Mouse (Mus musculus): Measurements from ENCODE around the gene Fbln2. TPM values are rescaled to one million over a fixed set of nuclear protein-coding genes. Genes with fewer than 3 reads are reported as not detected.

Fbln2 gene
- total and polyA plus RNA-seq, 3 experiments: 0.81 TPM; not detected in 2

- Histone ChIP-seq H3K9ac (ENCODE audit: insufficient read depth, low read depth) (no peak overlapping the region), H3K4me2 (ENCODE audit: insufficient read depth, low read depth, poor library complexity, severe bottlenecking) (no peak overlapping the region), H3K27me3 (replicated peaks) (peaks cover 91% of the 10 kb centered on the region), H3K4me3 (replicated peaks in 1 of 3; ENCODE audit: low read depth in 2 of 3, low read length in 2 of 3, poor library complexity in 1 of 3) (no peak overlapping the region), H3K4me1 (ENCODE audit: control insufficient read depth in 1 of 2, insufficient read depth in 2 of 2) (no peaks in the 10 kb centered on the region), H3K79me2 (replicated peaks; ENCODE audit: control insufficient read depth, extremely low read depth, insufficient read depth, poor library complexity, severe bottlenecking) (no peaks in the 10 kb centered on the region), H3K27ac (ENCODE audit: insufficient read depth, low read depth) (no peak overlapping the region), H3K9me3 (replicated peaks; ENCODE audit: low read length) (no peaks in the 10 kb centered on the region), H3K36me3 (replicated peaks in 1 of 2; ENCODE audit: control insufficient read depth in 1 of 2, insufficient read depth in 1 of 2, low read length in 1 of 2) (no peaks in the 10 kb centered on the region)
- in situ Hi-C loops (cut with MboI; ENCODE audit: low pct_ligation_motif_present, low pct_unique_long_range_greater_than_20kb, low sequenced_read_pairs): no loop called here
- dilution Hi-C loops (cut with MboI; ENCODE audit: extremely low pct_ligation_motif_present, extremely low pct_unique_long_range_greater_than_20kb, low sequenced_read_pairs): no loop called here
- TF ChIP-seq EP300 (IDR thresholded peaks at IDR 0.05; ENCODE audit: low read length) (no peak), ELF1 (IDR thresholded peaks at IDR 0.05; ENCODE audit: low read depth, low read length) (no peak), MAFK (IDR thresholded peaks at IDR 0.05; ENCODE audit: insufficient replicate concordance, low read length) (no peak), TBP (conservative IDR thresholded peaks at IDR 0.05; ENCODE audit: low read depth, low read length) (no peak), IRF4 (IDR thresholded peaks at IDR 0.05; ENCODE audit: low read depth, low read length) (no peak), UBTF (IDR thresholded peaks at IDR 0.05; ENCODE audit: low read depth, low read length) (no peak), ZC3H11A (IDR thresholded peaks at IDR 0.05; ENCODE audit: low read depth, low read length) (no peak), ZNF384 (IDR thresholded peaks at IDR 0.05; ENCODE audit: low read depth, low read length) (no peak)
- no peak for DNase-seq (ENCODE audit: extremely low read depth)
These were observed 32.1 kb downstream of the Fbln2 start for GRCm38 (mm10) chr6:91244331-91244730.

DNA sequence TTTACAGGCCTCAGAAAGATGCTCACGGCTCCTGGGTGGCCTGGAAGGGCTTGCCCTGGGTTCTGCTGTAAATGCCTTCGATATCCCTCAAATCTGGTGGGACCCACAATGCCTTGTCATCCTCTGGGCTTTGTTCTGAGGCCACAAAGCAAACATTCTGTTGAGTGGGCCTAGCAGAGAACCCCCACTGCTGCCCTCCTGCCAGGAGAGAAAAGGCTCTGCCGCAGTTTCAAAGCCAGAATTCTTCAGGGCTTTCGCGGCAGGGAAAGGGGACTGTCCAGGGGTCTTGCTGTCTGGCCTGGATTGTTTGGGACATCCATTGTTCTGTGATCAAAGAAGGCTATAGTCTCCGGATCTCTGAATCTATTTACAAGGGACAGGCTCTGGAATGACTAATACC lies 33.1 kb downstream of the Fbln2 start:
- no peak overlapping the region for H3K9ac ChIP-seq (ENCODE audit: insufficient read depth, low read depth)
- no peak for DNase-seq (ENCODE audit: extremely low read depth)
- H3K9me3 ChIP-seq (replicated peaks; ENCODE audit: low read length): peaks cover 6% of the 10 kb centered on the region
- H3K36me3 ChIP-seq (replicated peaks in 1 of 2; ENCODE audit: control insufficient read depth in 1 of 2, insufficient read depth in 1 of 2, low read length in 1 of 2): no peaks in the 10 kb centered on the region
- in situ Hi-C loops (cut with MboI; ENCODE audit: low pct_ligation_motif_present, low pct_unique_long_range_greater_than_20kb, low sequenced_read_pairs): no loop called here
- TF ChIP-seq RAD21 (IDR thresholded peaks at IDR 0.05; ENCODE audit: low read depth, low read length) (no peak), TBP (conservative IDR thresholded peaks at IDR 0.05; ENCODE audit: low read depth, low read length) (no peak), GABPA (IDR thresholded peaks at IDR 0.05; ENCODE audit: insufficient replicate concordance, low read depth, low read length) (no peak), JUND (conservative IDR thresholded peaks at IDR 0.05; ENCODE audit: low read depth, low read length) (no peak), SMC3 (IDR thresholded peaks at IDR 0.05; ENCODE audit: low read depth, low read length) (no peak), ZKSCAN1 (IDR thresholded peaks at IDR 0.05; ENCODE audit: borderline replicate concordance, low read depth, low read length) (no peak)
- H3K79me2 ChIP-seq (replicated peaks; ENCODE audit: control insufficient read depth, extremely low read depth, insufficient read depth, poor library complexity, severe bottlenecking): no peaks in the 10 kb centered on the region
- no peaks in the 10 kb centered on the region for H3K4me1 ChIP-seq (ENCODE audit: control insufficient read depth in 1 of 2, insufficient read depth in 2 of 2)
- dilution Hi-C loops (cut with MboI; ENCODE audit: extremely low pct_ligation_motif_present, extremely low pct_unique_long_range_greater_than_20kb, low sequenced_read_pairs): no loop called here
- no peak overlapping the region for H3K4me3 ChIP-seq (replicated peaks in 1 of 3; ENCODE audit: low read depth in 2 of 3, low read length in 2 of 3, poor library complexity in 1 of 3)
- H3K27me3 ChIP-seq (replicated peaks): peaks cover 86% of the 10 kb centered on the region
- H3K4me2 ChIP-seq (ENCODE audit: insufficient read depth, low read depth, poor library complexity, severe bottlenecking): no peak overlapping the region
- no peak overlapping the region for H3K27ac ChIP-seq (ENCODE audit: insufficient read depth, low read depth)

DNA sequence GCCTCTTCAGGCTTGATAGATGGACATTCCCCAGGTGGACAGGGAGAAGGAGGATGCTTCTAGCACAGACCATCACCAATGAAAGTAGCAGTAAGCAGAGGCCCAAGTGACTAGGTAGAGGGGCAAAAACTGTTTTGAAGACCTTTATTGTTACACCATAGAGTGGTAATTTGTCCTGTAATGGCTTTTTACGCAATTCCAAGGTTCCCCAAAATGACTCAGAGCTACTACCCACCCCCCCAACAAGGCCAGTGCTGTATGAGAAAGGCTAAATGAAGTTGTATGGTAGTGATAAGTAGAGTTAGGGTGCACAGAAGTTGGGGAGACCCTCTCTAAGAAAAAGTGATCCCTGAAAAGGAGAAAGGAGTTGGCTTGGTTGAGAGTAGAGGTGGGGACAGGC lies 35.1 kb downstream of the Fbln2 start:
- Histone ChIP-seq H3K27ac (ENCODE audit: insufficient read depth, low read depth) (no peak overlapping the region), H3K9me3 (replicated peaks; ENCODE audit: low read length) (peaks cover 6% of the 10 kb centered on the region), H3K27me3 (replicated peaks) (peaks cover 83% of the 10 kb centered on the region), H3K4me2 (ENCODE audit: insufficient read depth, low read depth, poor library complexity, severe bottlenecking) (no peak overlapping the region), H3K9ac (ENCODE audit: insufficient read depth, low read depth) (no peak overlapping the region), H3K36me3 (replicated peaks in 1 of 2; ENCODE audit: control insufficient read depth in 1 of 2, insufficient read depth in 1 of 2, low read length in 1 of 2) (no peaks in the 10 kb centered on the region), H3K79me2 (replicated peaks; ENCODE audit: control insufficient read depth, extremely low read depth, insufficient read depth, poor library complexity, severe bottlenecking) (no peaks in the 10 kb centered on the region), H3K4me1 (ENCODE audit: control insufficient read depth in 1 of 2, insufficient read depth in 2 of 2) (no peaks in the 10 kb centered on the region), H3K4me3 (replicated peaks in 1 of 3; ENCODE audit: low read depth in 2 of 3, low read length in 2 of 3, poor library complexity in 1 of 3) (no peak overlapping the region)
- dilution Hi-C loops (cut with MboI; ENCODE audit: extremely low pct_ligation_motif_present, extremely low pct_unique_long_range_greater_than_20kb, low sequenced_read_pairs) (no loop called here), in situ Hi-C loops (cut with MboI; ENCODE audit: low pct_ligation_motif_present, low pct_unique_long_range_greater_than_20kb, low sequenced_read_pairs) (no loop called here)
- TF ChIP-seq SIN3A (IDR thresholded peaks at IDR 0.05; ENCODE audit: low read length): no peak
- no peak for TF ChIP-seq JUN (IDR thresholded peaks at IDR 0.05; ENCODE audit: insufficient read depth, low read depth, low read length)
- no peak for TF ChIP-seq USF1 (IDR thresholded peaks at IDR 0.05; ENCODE audit: low read depth, low read length)
- no peak for TF ChIP-seq CTCF (conservative IDR thresholded peaks at IDR 0.05 in 1 of 2, IDR thresholded peaks at IDR 0.05 in 1 of 2; ENCODE audit: low read depth in 2 of 2, low read length in 2 of 2)
- no peak for TF ChIP-seq TBP (conservative IDR thresholded peaks at IDR 0.05; ENCODE audit: low read depth, low read length)
- TF ChIP-seq ETS1 (conservative IDR thresholded peaks at IDR 0.05; ENCODE audit: low read depth, low read length): no peak
- no peak for TF ChIP-seq SMC3 (IDR thresholded peaks at IDR 0.05; ENCODE audit: low read depth, low read length)
- TF ChIP-seq NRF1 (IDR thresholded peaks at IDR 0.05; ENCODE audit: low read depth, low read length): no peak
- TF ChIP-seq MXI1 (IDR thresholded peaks at IDR 0.05; ENCODE audit: low read depth, low read length): no peak
- no peak for TF ChIP-seq CHD1 (IDR thresholded peaks at IDR 0.05; ENCODE audit: low read depth, low read length)
- no peak for TF ChIP-seq MAZ (IDR thresholded peaks at IDR 0.05; ENCODE audit: low read depth, low read length)
- TF ChIP-seq POLR2AphosphoS2 (IDR thresholded peaks at IDR 0.05; ENCODE audit: low read depth, low read length): no peak
- TF ChIP-seq ZMIZ1 (IDR thresholded peaks at IDR 0.05; ENCODE audit: low read depth, low read length): no peak
- TF ChIP-seq E2F4 (IDR thresholded peaks at IDR 0.05; ENCODE audit: insufficient replicate concordance, low read depth, low read length): no peak
- no peak for DNase-seq (ENCODE audit: extremely low read depth)

Measured in CH12.LX (cell line).